Mouse (Mus musculus): ENCODE data around the gene Med15. TPM values are rescaled to one million over a fixed set of nuclear protein-coding genes. Genes with fewer than 3 reads are reported as not detected.
"Not testable (repeated sequence)": the region's sequence is repeated elsewhere in the genome, so short reads cannot be mapped to it uniquely, and the experiment has no call there.

Med15 gene
- 10 to 100 TPM; 22.3 to 27.2 (median 23.0) TPM for total RNA-seq (2022)

DNA sequence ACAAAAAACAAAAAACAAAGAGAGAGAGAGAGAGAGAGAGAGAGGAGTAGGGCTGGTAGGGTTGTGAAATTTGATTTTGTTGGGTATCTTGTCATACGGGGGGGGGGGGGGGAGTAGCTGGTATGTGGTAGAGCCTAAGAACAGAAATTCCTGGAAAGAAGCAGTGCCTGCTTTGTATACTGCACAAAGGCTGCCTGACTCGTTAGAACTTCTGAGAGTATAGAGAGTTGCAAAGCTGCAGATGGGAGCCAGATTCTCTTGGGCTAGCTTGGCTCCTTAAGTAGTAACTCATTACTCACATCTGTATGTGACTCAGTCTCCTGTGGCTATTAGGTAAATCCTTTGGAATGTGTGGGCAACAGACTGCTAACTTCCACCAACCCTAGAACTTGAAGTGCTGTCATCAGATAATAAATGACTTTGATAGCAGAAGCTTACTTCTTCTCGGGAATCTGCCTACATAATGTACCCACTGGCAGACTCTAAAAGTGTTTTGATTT, at the start of gene Med15:
Gene Med15 (minus strand): TSS at position 51 of the 500 bp plus-strand sequence.
- no peak for DNase-seq (ENCODE audit: low spot score)

DNA sequence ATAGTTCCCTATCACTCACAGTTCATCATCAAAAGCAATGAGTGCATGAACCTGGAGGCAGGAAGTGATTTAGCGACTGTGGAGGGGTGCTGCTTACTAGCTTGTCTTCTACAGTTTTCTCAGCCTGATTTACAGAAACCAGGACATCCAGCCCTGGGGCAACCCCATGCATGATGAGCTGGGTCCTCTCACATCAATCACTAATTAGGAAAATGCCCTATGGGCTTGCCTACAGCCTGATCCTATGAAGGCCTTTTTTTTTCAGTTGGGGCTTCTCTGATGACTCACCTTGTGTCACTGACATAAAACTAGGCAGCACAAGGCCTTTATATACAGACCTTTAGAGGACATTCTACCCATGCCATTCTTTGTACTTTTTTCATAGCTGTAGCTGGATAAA, 47.0 kb upstream of the Med15 start:
- no peak for DNase-seq (ENCODE audit: low spot score)

DNA sequence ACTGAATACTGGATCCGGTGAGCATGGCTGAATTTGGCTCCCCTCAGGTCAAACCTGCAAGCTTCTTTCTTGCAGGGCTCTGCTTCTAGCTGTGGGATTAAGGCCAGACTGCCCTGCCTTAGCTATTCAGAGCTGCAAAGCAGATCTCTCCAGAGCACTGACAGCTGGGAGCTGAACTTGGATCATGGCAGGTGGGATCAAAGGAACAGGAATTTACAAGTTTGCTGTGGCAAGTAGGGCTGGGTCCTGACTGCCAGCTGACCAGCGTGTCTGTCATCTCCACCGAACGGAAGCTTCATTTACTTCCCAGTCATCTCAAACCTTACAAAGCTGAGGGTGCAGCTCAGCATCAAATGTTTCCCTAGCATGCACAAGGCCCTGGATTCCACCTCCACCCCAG, 45.5 kb upstream of the Med15 start:
- DNase-seq (ENCODE audit: low spot score), result no peak

DNA sequence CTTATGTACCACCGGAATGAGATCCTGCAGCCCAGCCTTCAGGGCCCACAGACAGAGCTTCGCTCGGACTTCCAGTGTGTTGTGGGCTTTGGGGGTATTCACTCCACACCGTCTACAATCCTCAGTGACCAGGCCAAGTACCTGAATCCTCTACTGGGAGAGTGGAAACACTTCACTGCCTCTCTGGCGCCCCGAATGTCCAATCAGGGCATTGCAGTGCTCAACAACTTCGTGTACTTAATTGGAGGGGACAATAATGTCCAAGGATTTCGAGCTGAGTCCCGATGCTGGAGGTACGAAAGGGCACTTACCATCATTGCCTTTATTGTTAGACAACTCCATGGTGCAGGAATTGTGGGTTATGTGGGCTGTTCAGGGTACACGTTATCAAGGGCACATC, 44.1 kb upstream of the Med15 start:
- DNase-seq (ENCODE audit: low spot score), result no peak

DNA sequence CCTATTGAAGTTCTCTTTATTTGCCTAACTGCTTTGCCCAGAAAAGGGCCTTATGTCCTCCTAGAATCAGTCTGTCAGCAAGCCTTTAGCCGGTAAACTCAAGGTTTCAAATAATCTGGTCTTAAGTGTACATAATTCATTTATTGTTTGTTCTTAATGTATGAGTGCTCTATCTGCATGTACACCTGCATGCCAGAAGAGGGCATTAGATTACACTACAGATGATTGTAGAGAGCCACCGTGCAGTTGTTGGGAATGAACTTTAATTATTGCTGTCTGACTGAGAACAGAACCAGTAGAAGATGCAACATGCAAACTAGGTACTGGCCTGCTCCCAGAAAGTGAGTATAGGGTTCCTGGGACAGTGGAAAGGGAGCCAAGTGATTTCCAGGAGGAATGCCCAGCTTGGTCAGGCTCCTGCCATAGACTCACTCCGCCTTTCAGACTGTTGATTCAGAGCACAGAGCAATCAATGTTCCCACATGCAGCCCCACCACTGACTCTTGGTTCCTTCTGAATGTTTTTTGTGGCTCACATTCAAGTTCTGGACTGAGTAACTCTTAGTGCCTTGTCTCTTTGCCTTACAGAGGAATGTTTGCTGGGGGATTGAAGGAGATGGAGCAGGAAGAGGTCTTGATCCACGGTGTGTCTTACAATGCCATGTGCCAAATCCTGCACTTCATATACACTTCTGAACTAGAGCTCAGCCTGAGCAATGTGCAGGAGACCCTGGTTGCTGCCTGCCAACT, 38.6 kb upstream of the Med15 start:
- peak; percentile 13 for DNase-seq (ENCODE audit: low spot score)

DNA sequence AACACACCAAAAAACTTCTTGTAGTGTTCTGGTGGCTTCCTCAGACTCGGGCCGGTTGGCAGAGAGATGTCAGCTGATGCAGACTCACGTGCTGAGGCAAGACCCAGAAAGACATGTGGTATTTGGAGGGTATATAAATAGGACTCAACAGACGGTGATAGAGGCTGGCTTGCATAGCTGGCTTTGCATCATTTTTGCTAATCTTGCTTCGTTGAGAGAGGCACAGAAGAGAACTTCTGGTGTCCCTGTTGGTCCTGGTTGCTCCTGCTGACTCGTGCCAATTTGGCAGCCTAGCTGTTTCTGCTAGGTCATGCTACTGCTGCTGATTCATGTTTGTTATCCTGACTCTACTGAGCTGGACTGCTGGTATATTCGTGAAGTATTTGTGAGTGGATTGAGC, 36.1 kb upstream of the Med15 start:
- peak; percentile 70 for DNase-seq (ENCODE audit: low spot score)

DNA sequence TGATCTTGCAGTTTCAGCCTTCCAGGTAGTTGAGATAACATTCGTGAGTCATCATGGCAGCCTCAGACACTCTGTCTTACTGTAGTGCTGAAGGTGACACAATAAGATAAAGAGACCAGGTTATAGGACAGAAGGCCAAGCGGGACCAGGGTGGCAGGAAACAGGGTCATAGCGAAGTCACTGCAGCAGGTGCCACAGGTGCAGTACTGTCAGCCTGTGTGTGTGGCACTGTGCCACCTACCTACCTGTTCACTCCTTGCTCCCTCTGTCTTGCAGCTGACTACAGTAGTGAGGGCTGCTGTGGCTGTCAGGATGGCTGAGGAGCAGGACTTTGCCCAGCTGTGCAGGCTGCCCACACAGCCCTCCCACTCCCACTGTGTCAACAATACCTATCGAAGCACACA, 31.4 kb upstream of the Med15 start:
- no peak for DNase-seq (ENCODE audit: low spot score)

DNA sequence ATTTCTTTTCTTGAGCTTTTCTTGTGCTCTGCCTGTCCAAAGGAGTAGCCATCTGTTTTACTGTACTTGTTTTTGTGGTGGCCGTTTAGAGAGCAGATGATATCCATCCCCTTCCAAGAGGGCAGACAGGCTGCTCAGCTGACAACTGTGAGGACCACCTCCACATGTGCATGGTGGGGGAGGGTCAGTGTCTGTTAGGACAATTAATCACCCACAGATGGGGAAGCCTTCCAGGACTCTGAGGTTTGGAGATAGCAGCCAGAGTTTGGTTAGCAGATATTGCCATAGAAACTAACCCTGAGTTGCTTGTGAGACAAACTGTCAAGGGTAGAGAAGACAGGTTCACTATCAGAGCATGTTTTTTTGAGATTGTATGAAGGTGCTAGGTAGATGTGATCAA, 28.4 kb upstream of the Med15 start:
- no peak for DNase-seq (ENCODE audit: low spot score)

DNA sequence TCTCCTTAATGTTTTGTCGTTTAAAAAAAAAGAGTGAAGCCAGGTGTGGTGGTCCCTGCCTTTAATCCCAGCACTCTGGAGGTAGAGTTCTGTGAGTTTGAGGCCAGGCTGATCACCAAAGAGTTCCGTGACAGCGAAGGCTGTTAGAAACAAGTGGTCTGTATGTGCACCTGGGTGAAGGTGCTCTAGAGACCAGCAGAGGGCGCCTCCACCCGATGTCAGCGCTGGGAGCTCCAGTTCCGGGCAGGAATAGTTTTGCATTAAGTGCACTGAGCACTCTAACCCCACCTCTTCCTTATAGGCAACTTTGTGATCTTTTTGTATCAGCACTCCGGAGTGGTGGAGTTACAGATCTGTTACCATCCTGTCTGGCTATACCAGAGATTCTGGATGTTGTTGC, 28.0 kb upstream of the Med15 start:
- DNase-seq (ENCODE audit: low spot score), result peak; percentile 16

DNA sequence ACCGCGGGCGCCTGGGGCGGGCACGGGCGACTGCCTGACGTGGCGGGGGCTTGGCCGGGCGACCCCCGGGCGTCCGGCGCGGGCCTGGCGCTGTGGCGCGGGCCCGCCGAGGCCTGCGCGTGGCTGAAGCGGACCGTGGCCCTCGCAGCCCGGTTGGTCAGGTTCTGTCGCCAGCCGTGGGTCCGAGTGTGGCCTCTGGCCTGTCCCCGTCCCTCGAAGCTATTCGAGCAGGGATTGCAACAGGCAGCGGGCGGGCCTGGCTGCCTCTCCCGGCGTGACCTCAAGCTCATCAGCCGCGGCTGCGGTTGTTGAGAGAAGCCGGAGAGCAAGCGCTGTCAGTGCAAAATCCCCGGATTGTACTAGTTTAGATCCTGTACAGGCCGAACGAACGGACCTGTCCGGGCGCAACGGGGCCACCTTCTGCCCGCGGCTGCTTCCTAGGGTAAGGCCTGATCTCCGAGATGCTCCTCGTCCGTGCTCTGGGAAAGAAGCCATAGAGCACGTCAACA, 27.2 kb upstream of the Med15 start:
- peak; percentile 38 for DNase-seq (ENCODE audit: low spot score)

DNA sequence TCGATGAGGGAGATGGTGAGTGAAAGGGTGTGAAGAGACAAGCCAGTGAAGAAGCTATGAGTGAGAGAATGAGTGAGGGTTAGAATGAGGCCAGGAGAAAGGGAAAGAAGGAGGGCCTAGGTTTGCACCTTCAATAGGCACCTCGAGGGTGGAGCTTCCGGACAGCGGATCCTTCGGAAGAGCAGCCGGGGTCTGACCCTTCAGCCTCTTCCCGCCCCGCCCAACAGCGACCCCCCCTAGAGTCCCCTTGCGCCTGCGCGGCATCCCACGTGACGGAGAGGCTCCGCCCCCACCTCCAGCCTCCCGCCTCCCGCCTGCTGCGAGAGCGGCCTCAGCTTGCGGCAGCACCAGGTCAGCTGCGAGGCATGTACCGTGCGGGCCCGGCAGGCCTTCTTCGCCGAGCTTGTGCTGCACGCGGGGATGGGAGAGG, 26.7 kb upstream of the Med15 start, which contains the start of gene Klhl22:
Gene Klhl22 (plus strand): TSS at position 275 of the 430 bp plus-strand sequence.
- DNase-seq (ENCODE audit: low spot score), result peak; percentile 91

DNA sequence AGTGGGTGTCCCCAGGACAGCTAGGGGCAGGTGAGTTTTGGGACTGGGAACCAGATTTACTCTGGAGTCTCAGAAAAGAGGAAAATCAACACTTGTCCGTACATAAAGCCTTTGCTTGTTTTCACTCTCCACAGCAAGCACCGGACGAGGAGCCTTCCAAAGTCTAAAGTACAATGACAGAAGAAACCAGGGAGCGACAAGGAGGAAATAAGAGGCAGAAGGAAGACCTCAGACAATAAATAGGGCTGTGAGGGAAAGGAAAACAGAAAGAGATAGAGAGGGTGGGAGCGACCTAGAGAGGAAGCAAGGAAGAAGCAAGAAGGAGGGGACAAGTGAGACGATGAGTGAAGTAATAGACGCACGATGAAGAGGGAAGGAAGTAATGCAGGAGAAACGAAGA, 26.2 kb upstream of the Med15 start:
- no peak for DNase-seq (ENCODE audit: low spot score)

DNA sequence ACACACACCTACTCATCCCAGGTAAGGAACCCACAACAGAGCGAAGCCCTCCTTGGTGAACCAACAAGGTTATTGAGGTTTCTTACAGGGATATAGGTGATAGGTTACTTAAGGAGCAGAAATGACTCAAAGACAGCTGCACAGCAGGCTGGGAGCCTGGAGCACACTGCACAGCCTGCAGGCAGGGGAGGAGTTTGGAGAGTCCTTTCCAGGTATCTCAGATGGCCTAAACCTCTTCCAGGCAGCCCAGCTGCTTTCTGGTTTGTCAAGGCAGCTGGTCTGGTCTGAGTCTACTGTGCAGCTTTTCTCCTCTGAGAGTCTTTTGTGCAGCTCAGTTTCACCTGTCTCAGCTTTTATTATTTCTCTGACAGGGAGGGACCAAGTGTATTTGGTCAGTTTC, 25.1 kb upstream of the Med15 start:
- DNase-seq (ENCODE audit: low spot score), result no peak

DNA sequence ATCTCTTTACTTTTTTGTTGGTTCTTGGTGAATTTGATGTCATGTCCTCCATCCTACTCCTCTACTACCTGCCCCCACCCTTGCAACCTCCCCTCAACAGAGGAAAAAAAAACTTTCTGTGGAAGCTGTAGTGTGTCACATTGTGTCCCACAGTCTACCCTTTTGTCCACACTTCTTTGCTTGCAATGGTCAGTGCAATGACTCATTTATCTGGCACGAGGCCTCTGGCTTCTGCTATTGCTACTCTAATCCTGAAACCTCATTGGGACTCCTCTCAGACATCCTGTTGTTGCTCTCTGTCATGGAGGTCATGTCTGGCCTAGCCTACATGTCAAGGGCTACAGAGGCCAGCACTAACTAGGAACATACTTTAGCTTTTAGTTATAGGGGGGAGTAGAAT, 21.0 kb upstream of the Med15 start:
- DNase-seq (ENCODE audit: low spot score), result peak; percentile 54

DNA sequence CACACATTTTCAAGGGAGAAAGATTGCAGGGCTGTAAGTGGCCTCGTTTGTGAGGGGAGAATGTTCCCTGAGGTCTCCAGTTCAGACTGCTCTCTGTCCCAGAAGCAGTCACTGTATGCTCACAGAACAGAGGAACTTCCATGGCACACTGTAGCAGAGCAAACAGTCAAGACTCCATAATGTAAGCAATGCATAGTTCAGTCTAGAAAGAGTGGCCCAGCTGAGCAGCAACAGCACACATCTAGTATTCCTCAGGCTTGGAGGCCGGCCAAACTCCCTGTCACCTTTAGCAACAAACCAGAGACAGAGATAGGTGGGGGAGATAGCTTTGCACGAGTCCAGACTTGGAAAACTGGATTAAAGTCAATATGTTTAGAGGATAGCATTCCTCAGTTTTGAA, 20.3 kb upstream of the Med15 start:
- DNase-seq (ENCODE audit: low spot score), result no peak

DNA sequence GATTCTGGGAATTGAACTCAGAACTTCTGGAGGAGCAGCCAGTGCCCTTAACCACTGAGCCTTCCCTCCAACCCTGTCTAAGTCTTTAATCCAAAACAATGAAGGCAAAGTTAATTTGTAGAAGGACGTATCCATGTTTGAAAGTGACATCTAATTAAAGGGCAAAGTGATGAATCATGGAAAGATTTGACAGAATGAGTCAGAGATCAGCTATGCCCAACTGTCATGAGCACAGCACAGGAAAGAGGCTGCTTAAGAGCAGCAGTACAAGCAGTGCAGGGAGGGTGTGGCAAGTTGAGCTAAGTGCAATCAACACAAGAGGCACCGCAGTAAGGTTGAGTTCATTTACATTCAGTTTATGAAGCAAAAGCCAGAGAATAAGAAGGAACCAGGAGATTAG, 12.4 kb upstream of the Med15 start:
- no peak for DNase-seq (ENCODE audit: low spot score)

DNA sequence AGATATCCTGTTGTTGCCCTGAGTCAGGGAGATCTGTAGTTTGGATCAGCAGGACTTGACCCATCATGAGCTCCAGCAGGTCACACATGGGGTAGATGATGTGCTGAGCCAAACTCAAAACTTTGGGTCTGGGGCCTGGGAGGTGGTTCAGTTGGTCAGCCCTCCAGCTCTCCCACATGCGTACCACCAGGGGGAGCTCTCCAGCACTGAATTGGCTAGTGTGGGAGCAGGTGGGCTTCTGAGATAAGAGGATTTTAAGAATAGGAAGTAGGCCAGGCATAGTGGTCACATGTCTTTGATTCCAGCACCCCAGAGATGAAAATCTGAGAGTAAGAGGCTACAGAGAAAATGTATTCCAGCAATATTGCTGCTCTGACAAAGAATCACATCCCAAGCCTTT, 11.8 kb upstream of the Med15 start:
- peak; percentile 18 for DNase-seq (ENCODE audit: low spot score)

DNA sequence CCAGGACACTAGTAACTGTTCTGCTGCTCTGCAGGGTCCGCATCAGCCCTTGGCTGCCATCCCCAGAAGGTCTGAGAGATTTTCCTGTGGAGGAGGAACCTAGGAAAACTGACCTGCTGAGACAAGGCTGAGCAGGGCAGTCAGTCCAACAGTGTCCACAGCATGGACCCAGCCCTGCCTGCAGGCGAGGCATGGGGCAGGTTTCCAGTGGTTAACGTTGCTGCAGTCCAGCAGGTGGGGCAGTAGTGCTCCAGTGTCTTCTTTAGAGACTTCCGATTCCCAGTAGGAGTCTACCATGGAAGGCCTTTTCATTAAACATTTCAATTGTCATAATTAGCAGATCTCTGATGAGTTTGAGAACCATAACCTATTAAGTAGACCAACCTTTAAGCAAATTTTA, 10.6 kb upstream of the Med15 start:
- DNase-seq (ENCODE audit: low spot score), result no peak

DNA sequence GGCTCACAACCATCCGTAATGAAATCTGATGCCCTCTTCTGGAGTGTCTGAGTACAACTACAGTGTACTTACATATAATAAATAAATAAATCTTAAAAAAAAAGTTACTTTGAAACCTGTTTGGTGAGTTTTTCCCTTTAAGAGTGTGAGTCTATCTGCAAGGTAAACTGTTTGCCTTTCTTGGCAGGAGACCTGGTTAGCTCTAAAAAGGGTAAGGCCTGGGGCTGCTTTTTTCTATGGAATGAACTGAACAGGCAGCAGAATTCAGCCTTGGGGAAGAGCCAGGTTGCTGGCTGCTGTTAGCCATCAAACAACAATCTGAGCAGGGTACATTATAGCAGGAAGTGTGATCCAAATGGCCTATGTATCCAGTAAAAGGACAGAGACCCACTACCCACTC, 10.1 kb upstream of the Med15 start:
- no peak for DNase-seq (ENCODE audit: low spot score)

DNA sequence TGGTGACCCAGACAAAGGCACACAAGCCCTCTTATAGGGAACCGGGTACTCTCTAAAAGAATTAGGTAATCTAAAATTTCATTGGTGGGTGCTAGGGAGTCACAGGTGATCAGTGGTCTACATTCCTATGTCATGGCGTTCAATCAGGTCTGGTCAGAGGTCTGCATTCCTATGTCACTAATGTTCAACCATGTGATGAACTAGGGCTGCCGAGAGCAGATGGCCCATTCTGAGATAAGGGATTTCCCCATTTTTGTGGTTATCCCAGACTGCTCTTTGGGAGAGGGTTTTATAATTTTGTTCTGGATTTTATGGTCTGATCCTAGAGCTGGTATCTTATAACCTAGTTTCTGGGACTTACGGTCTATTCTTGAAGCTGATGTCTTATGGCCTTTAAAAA, 7.4 kb upstream of the Med15 start:
- no peak for DNase-seq (ENCODE audit: low spot score)

DNA sequence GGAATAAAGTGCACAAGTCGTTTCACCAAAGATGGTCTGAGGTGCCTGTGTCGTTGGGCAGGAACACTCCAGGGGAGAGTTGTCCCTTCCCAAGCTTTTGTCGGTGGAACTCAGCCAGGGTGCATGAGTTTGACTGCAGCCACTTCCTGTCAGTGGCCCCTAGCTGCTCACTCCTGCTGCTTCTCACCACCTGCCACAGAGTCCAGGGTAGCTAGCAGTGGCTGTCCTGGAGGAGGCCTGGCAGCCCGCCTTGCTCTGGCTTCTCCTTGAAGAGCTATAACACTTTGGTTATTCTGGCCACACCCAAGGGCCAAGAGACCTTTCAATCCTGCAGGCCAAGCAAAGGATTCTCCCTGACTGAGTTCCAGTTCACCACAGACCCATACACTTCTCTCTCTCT, 3.5 kb upstream of the Med15 start:
- DNase-seq (ENCODE audit: low spot score), result no peak

DNA sequence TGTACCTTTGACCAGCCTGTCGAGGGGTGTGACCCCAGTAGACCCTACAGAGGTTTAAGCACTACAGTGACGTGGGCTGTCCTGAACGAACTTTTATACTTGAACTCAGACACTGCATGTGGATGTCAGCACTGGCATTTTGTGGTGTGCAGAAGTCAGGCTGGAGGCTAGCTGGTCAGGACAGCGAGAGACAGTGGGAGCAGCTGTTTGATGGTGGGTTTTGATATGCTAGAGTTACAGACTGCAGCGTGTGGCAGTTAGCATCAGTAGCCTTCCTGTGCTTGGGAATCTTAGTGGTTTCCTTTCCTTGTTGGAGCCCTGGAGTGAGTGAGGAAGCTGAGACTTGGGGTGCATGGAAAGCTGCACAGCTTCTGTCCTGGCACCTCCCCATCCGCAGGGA, 2.2 kb upstream of the Med15 start:
- not testable (repeated sequence) for DNase-seq (ENCODE audit: low spot score)

DNA sequence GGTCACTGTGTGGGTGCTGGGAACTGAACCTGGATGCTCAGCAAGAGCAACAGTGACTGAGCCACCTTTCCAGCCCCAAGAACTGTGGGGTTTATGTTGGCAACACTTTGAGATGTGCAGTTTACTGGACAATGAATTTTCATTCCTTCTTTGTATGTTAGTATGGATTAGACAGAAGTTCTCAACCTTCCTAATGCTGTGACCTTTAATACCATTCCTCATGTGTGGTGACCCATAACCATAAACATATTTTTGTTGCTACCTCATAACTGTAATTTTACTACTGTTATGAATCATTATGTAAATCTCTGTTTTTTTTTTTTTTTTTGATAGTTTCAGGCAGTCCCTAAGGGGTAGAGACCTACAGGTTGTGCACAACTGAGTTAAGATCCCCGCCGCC, 955 bp upstream of the Med15 start:
- no peak for DNase-seq (ENCODE audit: low spot score)

DNA sequence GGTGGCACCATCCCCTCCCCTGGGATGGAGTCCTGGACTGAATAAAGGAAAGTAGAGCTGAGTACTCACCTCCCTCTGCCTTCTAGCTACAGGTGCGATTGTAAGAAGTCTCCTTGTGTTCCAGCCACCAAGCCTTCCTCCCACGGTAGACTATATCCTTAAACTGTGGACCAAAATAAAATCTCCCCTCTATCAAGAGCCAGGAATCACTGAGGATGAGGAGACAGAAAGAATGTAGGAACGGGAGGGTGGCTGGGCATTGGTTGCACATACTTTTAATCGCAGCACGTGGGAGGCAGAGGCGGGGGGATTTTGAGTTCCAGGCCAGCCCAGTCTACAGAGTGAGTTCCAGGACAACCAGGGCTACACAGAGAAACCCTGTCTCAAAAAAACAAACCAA, 260 bp downstream of the Med15 start:
- no peak for DNase-seq (ENCODE audit: low spot score)
